Mouse (Mus musculus): ENCODE measurements at regions not wholly inside any gene's neighbourhood (a gene's known extent, or its start where the extent isn't known, plus 50 kb on each side); places are given as distances from the start of the nearest gene placed in this dataset.

- ATAC-seq = no peak
- H3K9ac ChIP-seq (ENCODE audit: low read depth, low read length) = no peak overlapping the region
- WGBS = 66% methylated on average over 2 of the region's 2 CpGs
- no peaks in the 10 kb centered on the region for H3K27me3 ChIP-seq (replicated peaks; ENCODE audit: control insufficient read depth, insufficient read depth, low read length)
- H3K4me2 ChIP-seq (ENCODE audit: low read length) = no peak overlapping the region
- no peaks in the 10 kb centered on the region for H3K9me3 ChIP-seq (ENCODE audit: control insufficient read depth, low read length)
- no peak overlapping the region for H3K27ac ChIP-seq (ENCODE audit: low read depth, low read length)
- H3K4me3 ChIP-seq (ENCODE audit: low read length) = no peak overlapping the region
- peaks cover 4% of the 10 kb centered on the region for H3K4me1 ChIP-seq (ENCODE audit: control insufficient read depth, insufficient read depth, low read depth, low read length)
- no peaks in the 10 kb centered on the region for H3K36me3 ChIP-seq (ENCODE audit: control insufficient read depth, insufficient read depth, low read length)
Measured at GRCm38 (mm10) chr7:73124976-73125375, 250.3 kb upstream of the Rgma start.

GRCm38 (mm10) chr7:73125864-73126263 lies 249.4 kb upstream of the Rgma start:
- no peaks in the 10 kb centered on the region for H3K9me3 ChIP-seq (ENCODE audit: control insufficient read depth, low read length)
- no peak overlapping the region for H3K9ac ChIP-seq (ENCODE audit: low read depth, low read length)
- no peak overlapping the region for H3K27ac ChIP-seq (ENCODE audit: low read depth, low read length)
- H3K4me2 ChIP-seq (ENCODE audit: low read length) = no peak overlapping the region
- peaks cover 4% of the 10 kb centered on the region for H3K4me1 ChIP-seq (ENCODE audit: control insufficient read depth, insufficient read depth, low read depth, low read length)
- 19% methylated on average over 11 of the region's 11 CpGs for WGBS
- no peaks in the 10 kb centered on the region for H3K27me3 ChIP-seq (replicated peaks; ENCODE audit: control insufficient read depth, insufficient read depth, low read length)
- H3K36me3 ChIP-seq (ENCODE audit: control insufficient read depth, insufficient read depth, low read length) = no peaks in the 10 kb centered on the region
- no peak for ATAC-seq
- no peak overlapping the region for H3K4me3 ChIP-seq (ENCODE audit: low read length)

- Histone ChIP-seq H3K36me3 (ENCODE audit: control insufficient read depth, insufficient read depth, low read length) (no peaks in the 10 kb centered on the region), H3K27me3 (replicated peaks; ENCODE audit: control insufficient read depth, insufficient read depth, low read length) (0 out of 2 replicates have a peak, but pooled peaks cover 2% of the 10 kb centered on the region), H3K9ac (ENCODE audit: low read depth, low read length) (no peak overlapping the region), H3K9me3 (ENCODE audit: control insufficient read depth, low read length) (no peaks in the 10 kb centered on the region), H3K4me2 (ENCODE audit: low read length) (no peak overlapping the region), H3K4me1 (ENCODE audit: control insufficient read depth, insufficient read depth, low read depth, low read length) (peaks cover 5% of the 10 kb centered on the region; the same call in 1 of the 2 replicates), H3K4me3 (ENCODE audit: low read length) (no peak overlapping the region), H3K27ac (ENCODE audit: low read depth, low read length) (no peak overlapping the region)
- ATAC-seq = no peak
- 76% methylated on average over 6 of the region's 6 CpGs for WGBS
Measured at GRCm38 (mm10) chr7:73135786-73136185, 239.5 kb upstream of the Rgma start.

DNA sequence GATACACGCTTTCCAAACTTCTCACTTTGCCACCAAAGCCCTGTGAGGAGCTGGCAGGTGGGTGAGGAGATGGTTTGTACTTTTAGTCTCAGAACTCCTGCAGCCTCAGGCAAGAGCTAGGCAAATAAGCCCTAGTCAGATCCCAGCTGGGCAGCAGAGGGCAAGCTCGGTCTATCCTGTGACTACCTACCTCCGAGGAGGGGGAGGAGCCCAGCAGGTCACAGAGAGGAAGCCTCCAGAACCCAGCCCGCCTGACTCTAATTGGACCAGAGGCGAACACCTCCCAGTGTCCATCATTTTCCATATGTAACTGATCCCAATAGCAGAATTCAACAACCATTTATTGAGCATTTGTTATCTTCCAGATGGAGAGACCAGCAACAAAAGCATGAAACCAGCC lies 237.0 kb upstream of the Rgma start:
- Histone ChIP-seq H3K4me1 (ENCODE audit: control insufficient read depth, insufficient read depth, low read depth, low read length) (peaks cover 14% of the 10 kb centered on the region), H3K36me3 (ENCODE audit: control insufficient read depth, insufficient read depth, low read length) (no peaks in the 10 kb centered on the region), H3K4me2 (ENCODE audit: low read length) (no peak overlapping the region), H3K9me3 (ENCODE audit: control insufficient read depth, low read length) (no peaks in the 10 kb centered on the region), H3K27me3 (replicated peaks; ENCODE audit: control insufficient read depth, insufficient read depth, low read length) (0 out of 2 replicates have a peak, but pooled peaks cover 2% of the 10 kb centered on the region), H3K9ac (ENCODE audit: low read depth, low read length) (no peak overlapping the region), H3K4me3 (ENCODE audit: low read length) (no peak overlapping the region), H3K27ac (ENCODE audit: low read depth, low read length) (no peak overlapping the region)
- 28% methylated on average over 5 of the region's 5 CpGs for WGBS
- no peak for ATAC-seq

GRCm38 (mm10) chr7:73138861-73139493 lies 236.3 kb upstream of the Rgma start:
- H3K4me2 ChIP-seq (ENCODE audit: low read length) = no peak overlapping the region
- H3K27ac ChIP-seq (ENCODE audit: low read depth, low read length) = no peak overlapping the region
- ATAC-seq = no peak
- no peaks in the 10 kb centered on the region for H3K9me3 ChIP-seq (ENCODE audit: control insufficient read depth, low read length)
- H3K27me3 ChIP-seq (replicated peaks; ENCODE audit: control insufficient read depth, insufficient read depth, low read length) = 0 out of 2 replicates have a peak, but pooled peaks cover 2% of the 10 kb centered on the region
- H3K9ac ChIP-seq (ENCODE audit: low read depth, low read length) = no peak overlapping the region
- H3K4me3 ChIP-seq (ENCODE audit: low read length) = no peak overlapping the region
- 11% methylated on average over 8 of the region's 8 CpGs for WGBS
- H3K4me1 ChIP-seq (ENCODE audit: control insufficient read depth, insufficient read depth, low read depth, low read length) = peaks cover 14% of the 10 kb centered on the region
- no peaks in the 10 kb centered on the region for H3K36me3 ChIP-seq (ENCODE audit: control insufficient read depth, insufficient read depth, low read length)

- no peak overlapping the region for H3K27ac ChIP-seq (ENCODE audit: low read depth, low read length)
- WGBS = 32% methylated on average over 6 of the region's 6 CpGs
Measured at GRCm38 (mm10) chr7:73139901-73140300, 235.4 kb upstream of the Rgma start.

GRCm38 (mm10) chr7:73141167-73141566 lies 234.1 kb upstream of the Rgma start:
- Histone ChIP-seq H3K9me3 (ENCODE audit: control insufficient read depth, low read length) (no peaks in the 10 kb centered on the region), H3K27ac (ENCODE audit: low read depth, low read length) (no peak overlapping the region), H3K4me3 (ENCODE audit: low read length) (no peak overlapping the region), H3K4me2 (ENCODE audit: low read length) (no peak overlapping the region), H3K9ac (ENCODE audit: low read depth, low read length) (no peak overlapping the region), H3K36me3 (ENCODE audit: control insufficient read depth, insufficient read depth, low read length) (no peaks in the 10 kb centered on the region), H3K4me1 (ENCODE audit: control insufficient read depth, insufficient read depth, low read depth, low read length) (peaks cover 14% of the 10 kb centered on the region), H3K27me3 (replicated peaks; ENCODE audit: control insufficient read depth, insufficient read depth, low read length) (0 out of 2 replicates have a peak, but pooled peaks cover 2% of the 10 kb centered on the region)
- ATAC-seq = peak; percentile 41; the same call in 1 of the 2 replicates
- WGBS = 7% methylated on average over 5 of the region's 5 CpGs

More at GRCm38 (mm10) chr7:73139901-73140300, 235.4 kb upstream of the Rgma start:
- ATAC-seq = no peak
- H3K9ac ChIP-seq (ENCODE audit: low read depth, low read length) = no peak overlapping the region
- no peaks in the 10 kb centered on the region for H3K9me3 ChIP-seq (ENCODE audit: control insufficient read depth, low read length)
- no peaks in the 10 kb centered on the region for H3K36me3 ChIP-seq (ENCODE audit: control insufficient read depth, insufficient read depth, low read length)
- H3K4me1 ChIP-seq (ENCODE audit: control insufficient read depth, insufficient read depth, low read depth, low read length) = peaks cover 14% of the 10 kb centered on the region
- no peak overlapping the region for H3K4me2 ChIP-seq (ENCODE audit: low read length)
- H3K4me3 ChIP-seq (ENCODE audit: low read length) = no peak overlapping the region
- 0 out of 2 replicates have a peak, but pooled peaks cover 2% of the 10 kb centered on the region for H3K27me3 ChIP-seq (replicated peaks; ENCODE audit: control insufficient read depth, insufficient read depth, low read length)

- peak; percentile 38; the same call in 1 of the 2 replicates for ATAC-seq
Measured at GRCm38 (mm10) chr7:73143902-73144301, 231.4 kb upstream of the Rgma start.

GRCm38 (mm10) chr7:73144846-73145245 lies 230.5 kb upstream of the Rgma start:
- 58% methylated on average over 4 of the region's 4 CpGs for WGBS
- no peak for ATAC-seq
- H3K36me3 ChIP-seq (ENCODE audit: control insufficient read depth, insufficient read depth, low read length) = no peaks in the 10 kb centered on the region

More at GRCm38 (mm10) chr7:73143902-73144301, 231.4 kb upstream of the Rgma start:
- Histone ChIP-seq H3K4me1 (ENCODE audit: control insufficient read depth, insufficient read depth, low read depth, low read length) (peaks cover 14% of the 10 kb centered on the region), H3K9me3 (ENCODE audit: control insufficient read depth, low read length) (no peaks in the 10 kb centered on the region), H3K27ac (ENCODE audit: low read depth, low read length) (no peak overlapping the region), H3K36me3 (ENCODE audit: control insufficient read depth, insufficient read depth, low read length) (no peaks in the 10 kb centered on the region), H3K4me2 (ENCODE audit: low read length) (no peak overlapping the region), H3K27me3 (replicated peaks; ENCODE audit: control insufficient read depth, insufficient read depth, low read length) (0 out of 2 replicates have a peak, but pooled peaks cover 2% of the 10 kb centered on the region), H3K4me3 (ENCODE audit: low read length) (no peak overlapping the region), H3K9ac (ENCODE audit: low read depth, low read length) (no peak overlapping the region)
- WGBS = 63% methylated on average over 11 of the region's 11 CpGs

More at GRCm38 (mm10) chr7:73144846-73145245, 230.5 kb upstream of the Rgma start:
- no peaks in the 10 kb centered on the region for H3K27me3 ChIP-seq (replicated peaks; ENCODE audit: control insufficient read depth, insufficient read depth, low read length)
- no peak overlapping the region for H3K9ac ChIP-seq (ENCODE audit: low read depth, low read length)
- no peaks in the 10 kb centered on the region for H3K9me3 ChIP-seq (ENCODE audit: control insufficient read depth, low read length)
- no peak overlapping the region for H3K27ac ChIP-seq (ENCODE audit: low read depth, low read length)
- peaks cover 12% of the 10 kb centered on the region for H3K4me1 ChIP-seq (ENCODE audit: control insufficient read depth, insufficient read depth, low read depth, low read length)
- H3K4me3 ChIP-seq (ENCODE audit: low read length) = no peak overlapping the region
- H3K4me2 ChIP-seq (ENCODE audit: low read length) = no peak overlapping the region
